Mouse (Mus musculus): ENCODE data around the gene Smoc1.

The Smoc1 gene

GRCm38 (mm10) chr12:81130692-81131091 is 104.1 kb downstream of the Smoc1 start:
- TF ChIP-seq CTCF (conservative IDR thresholded peaks at IDR 0.05; ENCODE audit: low read length) (no peak), NANOG (IDR thresholded peaks at IDR 0.05; ENCODE audit: borderline replicate concordance, low read length) (no peak), POU5F1 (IDR thresholded peaks at IDR 0.05; ENCODE audit: borderline replicate concordance, low read length) (no peak)
- no peaks in the 10 kb centered on the region for H3K27me3 ChIP-seq (ENCODE audit: insufficient read depth, low read length)
- H3K4me3 ChIP-seq (replicated peaks; ENCODE audit: low read length): no peak overlapping the region
- no peaks in the 10 kb centered on the region for H3K9me3 ChIP-seq (ENCODE audit: low read length)
- peaks cover 31% of the 10 kb centered on the region for H3K36me3 ChIP-seq (ENCODE audit: insufficient read depth, low read length)
- H3K4me1 ChIP-seq (replicated peaks; ENCODE audit: low read depth, low read length): no peaks in the 10 kb centered on the region; the same call in 1 of the 2 replicates

- H3K27me3 ChIP-seq (ENCODE audit: insufficient read depth, low read length): no peaks in the 10 kb centered on the region
- TF ChIP-seq NANOG (IDR thresholded peaks at IDR 0.05; ENCODE audit: borderline replicate concordance, low read length) (no peak), CTCF (conservative IDR thresholded peaks at IDR 0.05; ENCODE audit: low read length) (no peak), POU5F1 (IDR thresholded peaks at IDR 0.05; ENCODE audit: borderline replicate concordance, low read length) (no peak)
- H3K4me3 ChIP-seq (replicated peaks; ENCODE audit: low read length): no peak overlapping the region
- no peaks in the 10 kb centered on the region; the same call in 1 of the 2 replicates for H3K4me1 ChIP-seq (replicated peaks; ENCODE audit: low read depth, low read length)
- H3K36me3 ChIP-seq (ENCODE audit: insufficient read depth, low read length): peaks cover 35% of the 10 kb centered on the region
- H3K9me3 ChIP-seq (ENCODE audit: low read length): no peaks in the 10 kb centered on the region
Observed at GRCm38 (mm10) chr12:81131114-81131513, 104.5 kb downstream of the Smoc1 start.

GRCm38 (mm10) chr12:81133055-81133665 is 106.6 kb downstream of the Smoc1 start:
- Histone ChIP-seq H3K36me3 (ENCODE audit: insufficient read depth, low read length) (peaks cover 37% of the 10 kb centered on the region), H3K27me3 (ENCODE audit: insufficient read depth, low read length) (no peaks in the 10 kb centered on the region), H3K9me3 (ENCODE audit: low read length) (no peaks in the 10 kb centered on the region), H3K4me3 (replicated peaks; ENCODE audit: low read length) (no peak overlapping the region), H3K4me1 (replicated peaks; ENCODE audit: low read depth, low read length) (no peaks in the 10 kb centered on the region; the same call in 1 of the 2 replicates)
- TF ChIP-seq CTCF (conservative IDR thresholded peaks at IDR 0.05; ENCODE audit: low read length) (no peak), POU5F1 (IDR thresholded peaks at IDR 0.05; ENCODE audit: borderline replicate concordance, low read length) (no peak), NANOG (IDR thresholded peaks at IDR 0.05; ENCODE audit: borderline replicate concordance, low read length) (no peak)

- Histone ChIP-seq H3K4me1 (replicated peaks; ENCODE audit: low read depth, low read length) (no peaks in the 10 kb centered on the region; the same call in 1 of the 2 replicates), H3K27me3 (ENCODE audit: insufficient read depth, low read length) (no peaks in the 10 kb centered on the region), H3K9me3 (ENCODE audit: low read length) (peaks cover 10% of the 10 kb centered on the region; the same call in 1 of the 2 replicates), H3K4me3 (replicated peaks; ENCODE audit: low read length) (no peak overlapping the region), H3K36me3 (ENCODE audit: insufficient read depth, low read length) (peaks cover 58% of the 10 kb centered on the region)
- TF ChIP-seq POU5F1 (IDR thresholded peaks at IDR 0.05; ENCODE audit: borderline replicate concordance, low read length) (no peak), NANOG (IDR thresholded peaks at IDR 0.05; ENCODE audit: borderline replicate concordance, low read length) (no peak)
Observed at GRCm38 (mm10) chr12:81138217-81138616, 111.6 kb downstream of the Smoc1 start.

- TF ChIP-seq CTCF (conservative IDR thresholded peaks at IDR 0.05; ENCODE audit: low read length) (no peak), POU5F1 (IDR thresholded peaks at IDR 0.05; ENCODE audit: borderline replicate concordance, low read length) (no peak)
- peaks cover 10% of the 10 kb centered on the region; the same call in 1 of the 2 replicates for H3K9me3 ChIP-seq (ENCODE audit: low read length)
- H3K36me3 ChIP-seq (ENCODE audit: insufficient read depth, low read length): peaks cover 46% of the 10 kb centered on the region
- no peaks in the 10 kb centered on the region for H3K27me3 ChIP-seq (ENCODE audit: insufficient read depth, low read length)
- no peak overlapping the region for H3K4me3 ChIP-seq (replicated peaks; ENCODE audit: low read length)
- H3K4me1 ChIP-seq (replicated peaks; ENCODE audit: low read depth, low read length): no peaks in the 10 kb centered on the region
Observed at GRCm38 (mm10) chr12:81139463-81139862, 112.9 kb downstream of the Smoc1 start.

- Histone ChIP-seq H3K36me3 (ENCODE audit: insufficient read depth, low read length) (peaks cover 40% of the 10 kb centered on the region), H3K4me3 (replicated peaks; ENCODE audit: low read length) (no peak overlapping the region), H3K9me3 (ENCODE audit: low read length) (peaks cover 10% of the 10 kb centered on the region; the same call in 1 of the 2 replicates), H3K4me1 (replicated peaks; ENCODE audit: low read depth, low read length) (no peaks in the 10 kb centered on the region), H3K27me3 (ENCODE audit: insufficient read depth, low read length) (no peaks in the 10 kb centered on the region)
- no peak for TF ChIP-seq NANOG (IDR thresholded peaks at IDR 0.05; ENCODE audit: borderline replicate concordance, low read length)
- no peak for TF ChIP-seq CTCF (conservative IDR thresholded peaks at IDR 0.05; ENCODE audit: low read length)
- TF ChIP-seq POU5F1 (IDR thresholded peaks at IDR 0.05; ENCODE audit: borderline replicate concordance, low read length): no peak
Observed at GRCm38 (mm10) chr12:81140594-81141328, 114.2 kb downstream of the Smoc1 start.

GRCm38 (mm10) chr12:81141329-81141711 is 114.7 kb downstream of the Smoc1 start:
- no peaks in the 10 kb centered on the region for H3K4me1 ChIP-seq (replicated peaks; ENCODE audit: low read depth, low read length)
- TF ChIP-seq NANOG (IDR thresholded peaks at IDR 0.05; ENCODE audit: borderline replicate concordance, low read length) (no peak), CTCF (conservative IDR thresholded peaks at IDR 0.05; ENCODE audit: low read length) (no peak), POU5F1 (IDR thresholded peaks at IDR 0.05; ENCODE audit: borderline replicate concordance, low read length) (no peak)
- H3K27me3 ChIP-seq (ENCODE audit: insufficient read depth, low read length): no peaks in the 10 kb centered on the region
- H3K9me3 ChIP-seq (ENCODE audit: low read length): peaks cover 10% of the 10 kb centered on the region; the same call in 1 of the 2 replicates
- H3K36me3 ChIP-seq (ENCODE audit: insufficient read depth, low read length): peaks cover 37% of the 10 kb centered on the region
- H3K4me3 ChIP-seq (replicated peaks; ENCODE audit: low read length): no peak overlapping the region

- H3K9me3 ChIP-seq (ENCODE audit: low read length): peaks cover 10% of the 10 kb centered on the region; the same call in 1 of the 2 replicates
- H3K27me3 ChIP-seq (ENCODE audit: insufficient read depth, low read length): no peaks in the 10 kb centered on the region
- no peak overlapping the region for H3K4me3 ChIP-seq (replicated peaks; ENCODE audit: low read length)
- peaks cover 35% of the 10 kb centered on the region for H3K36me3 ChIP-seq (ENCODE audit: insufficient read depth, low read length)
- no peaks in the 10 kb centered on the region for H3K4me1 ChIP-seq (replicated peaks; ENCODE audit: low read depth, low read length)
- TF ChIP-seq NANOG (IDR thresholded peaks at IDR 0.05; ENCODE audit: borderline replicate concordance, low read length): no peak
- TF ChIP-seq CTCF (conservative IDR thresholded peaks at IDR 0.05; ENCODE audit: low read length): no peak
- no peak for TF ChIP-seq POU5F1 (IDR thresholded peaks at IDR 0.05; ENCODE audit: borderline replicate concordance, low read length)
Observed at GRCm38 (mm10) chr12:81142231-81142630, 115.6 kb downstream of the Smoc1 start.

All from E14TG2a.4 (cell line).